Mouse (Mus musculus) stomach, embryonic 15.5 days (tissue): ENCODE measurements at regions not wholly inside any gene's neighbourhood (a gene's known extent, or its start where the extent isn't known, plus 50 kb on each side); places are given as distances from the start of the nearest gene placed in this dataset.

ENCODE experiments used
- ATAC-seq: fragments of 200-750 bp; cut with Nextera tagmentation; 2 replicates; pipeline ENCODE4 v1.8.0; 2017; ENCODE audit warnings: low read depth, moderate number of reproducible peaks, moderate TSS enrichment; ENCODE audit not compliant: insufficient read depth, low FRiP score
- H3K27ac ChIP-seq: fragments of 300-500 bp; sonication (generic); 2 replicates; pipeline ENCODE4 v1.5.1; 2015; ENCODE audit warnings: mild to moderate bottlenecking, inconsistent platforms
- H3K27me3 ChIP-seq: fragments of 300-500 bp; sonication (generic); replicated peaks from 2 replicates; pipeline ENCODE4 v1.6.1; 2015; ENCODE audit warnings: inconsistent platforms
- H3K36me3 ChIP-seq: fragments of 300-500 bp; sonication (generic); 2 replicates; pipeline ENCODE4 v1.6.1; 2015; ENCODE audit warnings: inconsistent platforms
- H3K4me1 ChIP-seq: fragments of 300-500 bp; sonication (generic); 2 replicates; pipeline ENCODE4 v1.6.1; 2015; ENCODE audit warnings: inconsistent platforms
- H3K4me2 ChIP-seq: fragments of 300-500 bp; sonication (generic); 2 replicates; pipeline ENCODE4 v1.6.1; 2015; ENCODE audit warnings: mild to moderate bottlenecking, inconsistent platforms
- H3K4me3 ChIP-seq: fragments of 300-500 bp; sonication (generic); replicated peaks from 2 replicates; pipeline ENCODE4 v1.5.1; 2015; ENCODE audit warnings: inconsistent platforms
- H3K9ac ChIP-seq: fragments of 300-500 bp; sonication (generic); 2 replicates; pipeline ENCODE4 v1.6.1; 2015; ENCODE audit warnings: inconsistent platforms
- H3K9me3 ChIP-seq: fragments of 300-500 bp; sonication (generic); 2 replicates; pipeline ENCODE4 v1.6.1; 2016; ENCODE audit warnings: inconsistent platforms
- WGBS: fragments of 180-500 bp; shearing (Covaris S2); methylation state at CpG from one replicate; pipeline ENCODE4 v1.1.7; 2015; 5-methylcytosine and 5-hydroxymethylcytosine counted together

DNA sequence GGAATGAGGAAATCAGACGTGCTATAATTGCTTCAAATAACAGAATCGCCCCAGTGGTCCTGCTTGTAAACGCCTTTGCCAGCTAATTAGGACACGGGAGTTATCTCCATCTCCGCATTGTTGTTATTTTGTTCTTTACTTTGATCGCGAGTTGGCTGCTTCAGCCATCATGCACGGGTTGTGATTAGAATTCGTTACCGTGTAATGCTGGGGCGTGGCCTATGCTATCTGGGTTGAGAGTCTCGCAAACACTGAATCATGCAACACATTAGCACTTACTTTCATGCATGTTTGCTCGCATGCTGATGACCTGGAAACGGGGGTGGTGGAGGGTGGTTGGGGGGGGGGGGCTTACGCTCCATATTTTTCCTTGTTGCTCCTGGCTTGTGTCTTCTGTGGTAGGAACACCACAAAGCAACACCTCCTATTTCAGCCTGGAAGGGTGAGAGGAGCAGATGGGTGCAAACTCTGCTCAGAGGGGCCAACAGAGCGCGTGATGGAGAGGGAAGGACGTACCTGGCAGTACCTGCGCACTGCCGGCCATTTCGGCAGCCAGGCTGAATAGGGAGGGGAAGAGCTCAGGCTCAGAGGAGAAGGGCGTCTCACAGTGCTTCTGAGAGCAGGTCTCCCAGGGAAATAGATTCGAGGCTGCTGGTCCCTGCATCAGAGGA, 260.1 kb downstream of the Cd83 start:
- Histone ChIP-seq H3K9me3 (no peaks in the 10 kb centered on the region), H3K4me2 (no peak overlapping the region), H3K4me3 (no peak overlapping the region), H3K27me3 (no peaks in the 10 kb centered on the region), H3K4me1 (0 out of 2 replicates have a peak, but pooled peaks cover 4% of the 10 kb centered on the region), H3K36me3 (no peaks in the 10 kb centered on the region), H3K9ac (no peak overlapping the region), H3K27ac (no peak overlapping the region)
- 82% methylated on average over 23 of the region's 23 CpGs for WGBS
- no peak for ATAC-seq

DNA sequence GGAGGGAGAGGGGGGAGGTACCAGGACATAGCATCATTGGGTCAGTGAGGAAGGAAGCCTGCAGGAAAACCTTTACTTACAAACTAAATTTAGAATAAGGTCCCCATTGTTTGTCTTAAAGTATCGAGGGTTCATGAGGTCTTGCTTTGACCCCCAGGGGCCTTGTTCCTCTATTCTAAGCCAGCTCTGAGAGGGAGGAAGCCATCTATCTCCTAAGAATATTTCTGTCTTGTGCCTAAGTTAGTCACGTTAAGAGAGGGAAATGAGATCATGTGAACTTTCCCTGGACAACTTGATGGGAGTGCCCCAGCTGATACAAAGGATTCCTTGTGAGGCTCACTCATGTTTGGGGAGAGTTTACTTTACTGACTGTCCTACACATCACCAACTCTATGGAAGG, 261.9 kb downstream of the Cd83 start:
- Histone ChIP-seq H3K27me3 (no peaks in the 10 kb centered on the region), H3K27ac (no peak overlapping the region), H3K4me2 (no peak overlapping the region), H3K36me3 (no peaks in the 10 kb centered on the region), H3K9me3 (no peaks in the 10 kb centered on the region), H3K4me1 (0 out of 2 replicates have a peak, but pooled peaks cover 4% of the 10 kb centered on the region), H3K4me3 (no peak overlapping the region), H3K9ac (no peak overlapping the region)
- no peak for ATAC-seq
- 27% methylated on average over 2 of the region's 2 CpGs for WGBS

DNA sequence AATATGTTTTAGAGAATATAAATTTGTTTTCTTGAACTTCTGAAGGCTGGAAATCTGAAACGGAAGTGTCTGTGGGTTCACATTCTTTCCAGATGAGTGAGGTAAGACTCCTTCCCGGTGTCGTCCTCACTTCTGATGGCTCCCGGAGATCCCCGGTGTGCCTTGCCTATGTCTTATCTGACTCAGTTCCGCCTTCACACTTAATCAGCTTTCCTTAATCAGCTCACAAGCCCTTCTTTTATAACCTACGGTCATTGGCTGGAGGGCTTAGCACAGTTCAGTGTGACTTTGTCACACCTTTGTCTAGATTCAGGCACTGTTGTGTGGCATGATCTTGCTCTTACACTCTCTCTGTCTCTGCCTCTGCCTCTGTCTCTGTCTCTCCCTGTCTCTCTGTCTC, 269.6 kb downstream of the Cd83 start:
- 65% methylated on average over 7 of the region's 7 CpGs for WGBS

GRCm38 (mm10) chr13:44055573-44056491, 271.3 kb downstream of the Cd83 start:
- Histone ChIP-seq H3K9me3 (no peaks in the 10 kb centered on the region), H3K4me2 (peak overlapping the region; percentile 34), H3K27me3 (no peaks in the 10 kb centered on the region), H3K36me3 (no peaks in the 10 kb centered on the region), H3K27ac (peak overlapping the region; percentile 69), H3K4me1 (peaks cover 15% of the 10 kb centered on the region), H3K9ac (no peak overlapping the region), H3K4me3 (no peak overlapping the region; the same call in 1 of the 2 replicates)
- 23% methylated on average over 20 of the region's 20 CpGs for WGBS
- peak; percentile 60; the same call in 1 of the 2 replicates for ATAC-seq

More for the DNA sequence above, 269.6 kb downstream of the Cd83 start:
- H3K27ac ChIP-seq: no peak overlapping the region
- no peak overlapping the region for H3K4me2 ChIP-seq
- no peak overlapping the region for H3K9ac ChIP-seq
- peaks cover 15% of the 10 kb centered on the region for H3K4me1 ChIP-seq
- no peak for ATAC-seq
- H3K36me3 ChIP-seq: no peaks in the 10 kb centered on the region
- no peaks in the 10 kb centered on the region for H3K27me3 ChIP-seq
- no peak overlapping the region for H3K4me3 ChIP-seq
- H3K9me3 ChIP-seq: no peaks in the 10 kb centered on the region

DNA sequence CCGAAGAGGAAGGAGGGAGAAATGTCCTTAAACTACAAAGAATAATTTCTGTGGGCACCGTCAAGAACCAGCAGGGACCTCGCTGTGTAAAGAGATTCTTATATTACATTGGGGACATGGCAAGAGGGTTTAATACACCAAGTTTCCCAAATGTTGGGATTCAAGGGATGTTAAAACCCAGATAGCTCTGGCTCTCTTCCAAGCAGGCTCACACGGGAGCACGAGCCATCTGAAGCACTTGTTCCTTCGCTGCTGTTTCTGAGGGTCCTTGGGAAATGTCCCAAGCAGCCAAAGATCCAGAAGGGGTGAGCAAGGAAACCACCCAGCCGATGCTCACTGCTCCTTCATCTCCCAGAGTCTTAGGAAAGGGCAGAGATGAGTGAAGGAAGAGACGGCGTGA, 272.1 kb downstream of the Cd83 start:
- Histone ChIP-seq H3K9me3 (no peaks in the 10 kb centered on the region), H3K36me3 (no peaks in the 10 kb centered on the region), H3K9ac (no peak overlapping the region), H3K4me3 (no peak overlapping the region), H3K27me3 (no peaks in the 10 kb centered on the region), H3K4me2 (peak overlapping the region; percentile 34), H3K27ac (peak overlapping the region; percentile 38; the same call in 1 of the 2 replicates), H3K4me1 (peaks cover 15% of the 10 kb centered on the region)
- no peak for ATAC-seq
- 53% methylated on average over 9 of the region's 9 CpGs for WGBS

DNA sequence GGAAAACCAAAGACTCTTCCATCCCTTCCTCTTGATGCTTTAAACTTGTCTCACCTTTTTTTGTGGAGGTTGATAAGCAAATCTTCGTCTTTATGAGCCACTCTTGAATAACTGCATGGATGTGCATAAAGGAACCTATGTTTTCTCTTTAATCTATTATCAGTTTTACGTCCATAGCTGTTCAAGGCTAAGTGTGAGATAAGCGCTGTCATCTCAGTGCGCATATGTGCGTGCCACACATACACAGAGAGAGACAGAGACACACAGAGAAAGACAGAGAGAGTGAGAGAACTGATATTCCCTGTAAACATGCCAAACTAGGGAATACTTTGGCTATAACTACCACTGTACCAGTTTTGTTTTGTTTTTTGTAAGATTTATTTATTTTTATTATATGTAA, 273.0 kb downstream of the Cd83 start:
- WGBS: 85% methylated on average over 5 of the region's 5 CpGs
- H3K9ac ChIP-seq: no peak overlapping the region

GRCm38 (mm10) chr13:44058277-44058676, 273.7 kb downstream of the Cd83 start:
- no peak overlapping the region for H3K27ac ChIP-seq
- peaks cover 21% of the 10 kb centered on the region for H3K4me1 ChIP-seq
- H3K27me3 ChIP-seq: no peaks in the 10 kb centered on the region
- H3K4me2 ChIP-seq: no peak overlapping the region
- H3K9ac ChIP-seq: no peak overlapping the region
- H3K36me3 ChIP-seq: no peaks in the 10 kb centered on the region
- no peak for ATAC-seq
- WGBS: 89% methylated on average over 2 of the region's 2 CpGs
- no peaks in the 10 kb centered on the region for H3K9me3 ChIP-seq
- no peak overlapping the region for H3K4me3 ChIP-seq

More for the DNA sequence above, 273.0 kb downstream of the Cd83 start:
- Histone ChIP-seq H3K4me2 (no peak overlapping the region), H3K27ac (no peak overlapping the region), H3K4me3 (no peak overlapping the region), H3K36me3 (no peaks in the 10 kb centered on the region), H3K27me3 (no peaks in the 10 kb centered on the region), H3K4me1 (peaks cover 19% of the 10 kb centered on the region), H3K9me3 (no peaks in the 10 kb centered on the region)
- ATAC-seq: no peak

DNA sequence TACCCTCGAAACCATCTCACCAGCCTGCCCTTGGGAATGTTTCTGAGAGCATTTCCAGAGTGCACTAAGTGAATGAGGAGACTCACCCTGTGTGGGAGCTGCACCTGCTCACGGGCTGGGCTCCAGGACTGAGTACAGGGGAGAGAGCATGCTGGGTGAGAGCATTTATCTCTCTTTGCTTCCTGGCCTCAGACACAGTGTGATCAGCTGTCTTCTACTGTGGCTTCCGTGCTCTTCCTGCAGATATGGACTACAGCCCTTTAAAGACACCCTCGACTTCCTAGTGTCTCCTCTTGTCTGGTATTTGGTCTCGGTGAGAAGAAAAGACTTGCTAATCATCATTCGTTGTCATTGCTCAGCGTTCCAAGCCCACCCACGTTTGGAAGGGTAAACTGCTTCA, 274.9 kb downstream of the Cd83 start:
- Histone ChIP-seq H3K9me3 (no peaks in the 10 kb centered on the region), H3K27me3 (no peaks in the 10 kb centered on the region), H3K4me3 (no peak overlapping the region), H3K27ac (no peak overlapping the region), H3K36me3 (no peaks in the 10 kb centered on the region), H3K4me2 (no peak overlapping the region), H3K4me1 (peaks cover 21% of the 10 kb centered on the region), H3K9ac (no peak overlapping the region)
- ATAC-seq: no peak
- WGBS: 40% methylated on average over 8 of the region's 8 CpGs

- H3K27ac ChIP-seq: no peak overlapping the region
- H3K27me3 ChIP-seq: no peaks in the 10 kb centered on the region
- no peak for ATAC-seq
- H3K9me3 ChIP-seq: no peaks in the 10 kb centered on the region
- peaks cover 23% of the 10 kb centered on the region for H3K4me1 ChIP-seq
- H3K9ac ChIP-seq: no peak overlapping the region
- H3K4me3 ChIP-seq: no peak overlapping the region
- no peaks in the 10 kb centered on the region for H3K36me3 ChIP-seq
- H3K4me2 ChIP-seq: no peak overlapping the region
- 76% methylated on average over 4 of the region's 4 CpGs for WGBS
Measured at GRCm38 (mm10) chr13:44061286-44061685, 276.7 kb downstream of the Cd83 start.

DNA sequence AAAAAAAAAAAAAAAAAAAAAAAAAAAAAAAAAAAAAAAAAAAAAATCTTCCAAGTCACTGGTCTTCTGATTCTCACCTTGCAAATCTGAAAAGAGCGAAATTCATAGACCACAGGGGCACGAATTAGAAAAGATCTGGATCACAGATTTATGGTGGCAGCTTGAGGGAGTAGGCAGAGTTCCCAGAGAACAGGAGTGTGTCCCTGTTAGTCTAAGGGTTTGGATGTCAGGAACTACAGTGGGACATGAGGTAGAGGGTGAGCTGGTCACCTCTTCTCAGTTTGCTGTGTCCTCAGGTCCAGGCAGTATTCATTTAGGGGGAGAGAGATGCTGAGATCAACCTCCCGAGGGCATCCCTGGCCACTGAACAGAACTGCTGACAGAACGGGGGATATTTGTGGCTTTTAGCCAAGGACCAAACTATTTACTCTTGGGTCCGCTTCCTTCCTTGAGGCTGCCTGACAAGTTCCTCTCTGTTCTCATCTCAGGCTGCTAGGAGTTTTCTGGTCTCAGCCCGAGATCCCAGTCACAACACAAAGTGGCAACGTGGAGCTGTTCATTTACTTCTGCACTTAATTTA, 277.2 kb downstream of the Cd83 start:
- WGBS: 32% methylated on average over 7 of the region's 7 CpGs
- Histone ChIP-seq H3K4me3 (no peak overlapping the region), H3K4me2 (no peak overlapping the region)

DNA sequence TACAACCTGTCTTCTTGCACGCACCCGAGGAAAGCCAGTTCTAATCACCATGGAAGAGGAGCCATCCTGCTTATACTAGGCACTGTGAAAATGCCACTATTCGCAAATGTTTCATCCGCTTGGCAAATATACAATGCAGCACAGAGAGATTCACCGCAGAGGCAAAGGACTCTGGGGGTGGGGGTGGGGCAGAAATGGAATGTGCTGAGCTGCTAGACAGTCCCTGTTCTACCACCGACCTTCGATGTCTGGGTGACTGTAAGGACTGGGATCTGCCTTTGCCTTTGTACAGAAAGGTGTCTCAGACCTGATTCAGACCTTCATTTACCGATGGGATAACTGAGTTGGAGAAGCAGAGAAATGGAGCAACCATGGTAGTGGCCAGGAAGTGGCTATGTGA, 278.7 kb downstream of the Cd83 start:
- 67% methylated on average over 8 of the region's 8 CpGs for WGBS
- H3K27me3 ChIP-seq: no peaks in the 10 kb centered on the region
- peaks cover 16% of the 10 kb centered on the region; the same call in 1 of the 2 replicates for H3K4me1 ChIP-seq
- H3K4me3 ChIP-seq: no peak overlapping the region
- H3K36me3 ChIP-seq: no peaks in the 10 kb centered on the region
- no peak overlapping the region for H3K9ac ChIP-seq
- no peak overlapping the region for H3K27ac ChIP-seq
- no peak overlapping the region for H3K4me2 ChIP-seq
- no peaks in the 10 kb centered on the region for H3K9me3 ChIP-seq
- no peak for ATAC-seq

More for the DNA sequence above, 277.2 kb downstream of the Cd83 start:
- H3K27me3 ChIP-seq: no peaks in the 10 kb centered on the region
- no peak overlapping the region for H3K9ac ChIP-seq
- no peaks in the 10 kb centered on the region for H3K36me3 ChIP-seq
- H3K27ac ChIP-seq: no peak overlapping the region
- no peak for ATAC-seq
- peaks cover 18% of the 10 kb centered on the region for H3K4me1 ChIP-seq
- no peaks in the 10 kb centered on the region for H3K9me3 ChIP-seq

- H3K27ac ChIP-seq: no peak overlapping the region
- no peak for ATAC-seq
- H3K4me3 ChIP-seq: no peak overlapping the region
- H3K4me2 ChIP-seq: no peak overlapping the region
- 75% methylated on average over 3 of the region's 3 CpGs for WGBS
- H3K4me1 ChIP-seq: peaks cover 16% of the 10 kb centered on the region; the same call in 1 of the 2 replicates
- no peak overlapping the region for H3K9ac ChIP-seq
- no peaks in the 10 kb centered on the region for H3K36me3 ChIP-seq
- no peaks in the 10 kb centered on the region for H3K27me3 ChIP-seq
- H3K9me3 ChIP-seq: no peaks in the 10 kb centered on the region
Measured at GRCm38 (mm10) chr13:44064026-44064425, 279.5 kb downstream of the Cd83 start.
